ENCODE assay signal across 16 mouse cellular contexts in genomic region chr9:79889132-79889531, GRCm38 (mm10).
A peak's percentile ranks its signal among the peaks of the same experiment; 100 is the strongest.
DNase-seq lines count a peak whose midpoint lies in the region; ATAC-seq and TF ChIP-seq lines count a peak whose summit lies in the region.
"Had no signal": no experiment of that assay in that cellular context is flagged by ENCODE, and none has a peak within 500 bp of the region (broad histone marks: within the 10 kb centered on the region; RNA-seq: fewer than 3 reads in every experiment).

No protein-coding gene starts in this region.

- H3K36me3 ChIP-seq in embryonic facial prominence, embryonic 11.5 days (replicated peaks; ENCODE audit: control insufficient read depth, insufficient read depth, low read depth, low read length) = no peaks in the 10 kb centered on the region
- no peaks in the 10 kb centered on the region for H3K36me3 ChIP-seq in embryonic facial prominence, embryonic 10.5 days (replicated peaks)
- H3K36me3 ChIP-seq in kidney, postnatal 0 days (ENCODE audit: insufficient read depth, low read length) = no peaks in the 10 kb centered on the region
- no peaks in the 10 kb centered on the region for H3K36me3 ChIP-seq in kidney, embryonic 16.5 days (ENCODE audit: insufficient read depth, low read length)
- H3K36me3 ChIP-seq in midbrain, embryonic 13.5 days = no peaks in the 10 kb centered on the region
- no peaks in the 10 kb centered on the region for H3K36me3 ChIP-seq in midbrain, embryonic 10.5 days
- no peaks in the 10 kb centered on the region for H3K36me3 ChIP-seq in midbrain, embryonic 16.5 days (ENCODE audit: control insufficient read depth, insufficient read depth, low read length)
- H3K36me3 ChIP-seq: embryonic facial prominence, embryonic 13.5 days; heart, embryonic 13.5 days; liver, embryonic 13.5 days; neural tube, embryonic 15.5 days had no signal

- no peak overlapping the region for H3K27ac ChIP-seq in embryonic facial prominence, embryonic 11.5 days (replicated peaks; ENCODE audit: low read depth, low read length)
- H3K27ac ChIP-seq in embryonic facial prominence, embryonic 10.5 days (replicated peaks) = no peak overlapping the region
- no peak overlapping the region for H3K27ac ChIP-seq in kidney, postnatal 0 days
- H3K27ac ChIP-seq in kidney, embryonic 16.5 days (ENCODE audit: low read length) = no peak overlapping the region
- no peak overlapping the region for H3K27ac ChIP-seq in midbrain, embryonic 13.5 days
- H3K27ac ChIP-seq in midbrain, embryonic 10.5 days (replicated peaks) = no peak overlapping the region
- no peak overlapping the region for H3K27ac ChIP-seq in midbrain, embryonic 16.5 days (ENCODE audit: low read length)
- H3K27ac ChIP-seq: embryonic facial prominence, embryonic 13.5 days; heart, embryonic 13.5 days; liver, embryonic 13.5 days; neural tube, embryonic 15.5 days had no signal

- H3K9me3 ChIP-seq in embryonic facial prominence, embryonic 11.5 days (replicated peaks; ENCODE audit: control insufficient read depth, low read length) = no peaks in the 10 kb centered on the region
- no peaks in the 10 kb centered on the region for H3K9me3 ChIP-seq in embryonic facial prominence, embryonic 10.5 days
- no peaks in the 10 kb centered on the region for H3K9me3 ChIP-seq in kidney, postnatal 0 days (replicated peaks; ENCODE audit: low read length)
- H3K9me3 ChIP-seq in kidney, embryonic 16.5 days (ENCODE audit: low read length) = no peaks in the 10 kb centered on the region
- no peaks in the 10 kb centered on the region for H3K9me3 ChIP-seq in midbrain, embryonic 13.5 days
- H3K9me3 ChIP-seq in midbrain, embryonic 10.5 days (replicated peaks) = no peaks in the 10 kb centered on the region
- H3K9me3 ChIP-seq in midbrain, embryonic 16.5 days (replicated peaks; ENCODE audit: control insufficient read depth, low read length, poor library complexity, severe bottlenecking) = no peaks in the 10 kb centered on the region
- H3K9me3 ChIP-seq: embryonic facial prominence, embryonic 13.5 days; heart, embryonic 13.5 days; liver, embryonic 13.5 days; neural tube, embryonic 15.5 days had no signal

- H3K4me3 ChIP-seq in embryonic facial prominence, embryonic 11.5 days (ENCODE audit: low read depth, low read length) = no peak overlapping the region
- no peak overlapping the region for H3K4me3 ChIP-seq in embryonic facial prominence, embryonic 10.5 days
- H3K4me3 ChIP-seq in kidney, postnatal 0 days (replicated peaks; ENCODE audit: low read depth, low read length) = no peak overlapping the region
- no peak overlapping the region for H3K4me3 ChIP-seq in kidney, embryonic 16.5 days (ENCODE audit: low read length)
- H3K4me3 ChIP-seq in midbrain, embryonic 13.5 days (replicated peaks) = no peak overlapping the region
- H3K4me3 ChIP-seq in midbrain, embryonic 10.5 days = no peak overlapping the region
- no peak overlapping the region for H3K4me3 ChIP-seq in midbrain, embryonic 16.5 days (ENCODE audit: low read depth, low read length)
- H3K4me3 ChIP-seq: embryonic facial prominence, embryonic 13.5 days; heart, embryonic 13.5 days; liver, embryonic 13.5 days; neural tube, embryonic 15.5 days had no signal

- WGBS in embryonic facial prominence, embryonic 11.5 days = 82% methylated on average over 6 of the region's 6 CpGs
- 84% methylated on average over 6 of the region's 6 CpGs for WGBS in embryonic facial prominence, embryonic 10.5 days
- 89% methylated on average over 6 of the region's 6 CpGs for WGBS in kidney, postnatal 0 days
- 86% methylated on average over 6 of the region's 6 CpGs for WGBS in kidney, embryonic 16.5 days
- 88% methylated on average over 6 of the region's 6 CpGs for WGBS in midbrain, embryonic 13.5 days
- WGBS in midbrain, embryonic 10.5 days = 85% methylated on average over 6 of the region's 6 CpGs
- 81% methylated on average over 6 of the region's 6 CpGs for WGBS in midbrain, embryonic 16.5 days

- H3K4me1 ChIP-seq in embryonic facial prominence, embryonic 11.5 days (ENCODE audit: control insufficient read depth, insufficient read depth, low read length) = no peaks in the 10 kb centered on the region
- H3K4me1 ChIP-seq in embryonic facial prominence, embryonic 10.5 days = 0 out of 2 replicates have a peak, but pooled peaks cover 4% of the 10 kb centered on the region
- H3K4me1 ChIP-seq in kidney, postnatal 0 days (replicated peaks; ENCODE audit: insufficient read depth, low read length) = no peaks in the 10 kb centered on the region
- H3K4me1 ChIP-seq in kidney, embryonic 16.5 days (ENCODE audit: insufficient read depth, low read length) = no peaks in the 10 kb centered on the region; the same call in 1 of the 2 replicates
- H3K4me1 ChIP-seq in midbrain, embryonic 13.5 days (replicated peaks) = peaks cover 11% of the 10 kb centered on the region
- H3K4me1 ChIP-seq in midbrain, embryonic 10.5 days = peaks cover 16% of the 10 kb centered on the region
- H3K4me1 ChIP-seq in midbrain, embryonic 16.5 days (ENCODE audit: control insufficient read depth, insufficient read depth, low read length) = peaks cover 4% of the 10 kb centered on the region; the same call in 1 of the 2 replicates
- H3K4me1 ChIP-seq: embryonic facial prominence, embryonic 13.5 days had no signal

- DNase-seq in embryonic facial prominence, embryonic 11.5 days (ENCODE audit: low spot score) = no peak
- no peak for DNase-seq in embryonic facial prominence, embryonic 10.5 days (ENCODE audit: low spot score)
- no peak for DNase-seq in kidney, postnatal 0 days (ENCODE audit: low spot score)
- no peak for DNase-seq in midbrain, embryonic 10.5 days (ENCODE audit: low spot score)
- DNase-seq in spleen, postnatal 4 days (ENCODE audit: low spot score in 2 of 2) = no peak
- DNase-seq: B cell, adult 2 months; cerebellum, adult 9-11 months; kidney, postnatal 36 days; liver, embryonic 13.5 days; thymus, postnatal 14 days had no signal

- TF ChIP-seq CTCF in kidney, postnatal 0 days (IDR thresholded peaks at IDR 0.05; ENCODE audit: low read depth) = peak; percentile 6; the same call in 1 of the 2 replicates

- no peak overlapping the region for H3K9ac ChIP-seq in embryonic facial prominence, embryonic 11.5 days (replicated peaks; ENCODE audit: low read length)
- no peak overlapping the region for H3K9ac ChIP-seq in kidney, postnatal 0 days (ENCODE audit: low read depth, low read length)
- no peak overlapping the region for H3K9ac ChIP-seq in kidney, embryonic 16.5 days (replicated peaks; ENCODE audit: low read length)
- H3K9ac ChIP-seq in midbrain, embryonic 13.5 days (replicated peaks) = no peak overlapping the region
- no peak overlapping the region for H3K9ac ChIP-seq in midbrain, embryonic 16.5 days (ENCODE audit: low read depth, low read length)
- H3K9ac ChIP-seq: embryonic facial prominence, embryonic 13.5 days; heart, embryonic 13.5 days; liver, embryonic 13.5 days; neural tube, embryonic 15.5 days had no signal

- H3K27me3 ChIP-seq in embryonic facial prominence, embryonic 11.5 days (ENCODE audit: control insufficient read depth, insufficient read depth, low read length) = no peaks in the 10 kb centered on the region
- H3K27me3 ChIP-seq in embryonic facial prominence, embryonic 10.5 days (replicated peaks; ENCODE audit: low read depth, poor library complexity, severe bottlenecking) = no peaks in the 10 kb centered on the region
- no peaks in the 10 kb centered on the region for H3K27me3 ChIP-seq in kidney, postnatal 0 days (ENCODE audit: insufficient read depth, low read length)
- no peaks in the 10 kb centered on the region for H3K27me3 ChIP-seq in kidney, embryonic 16.5 days (ENCODE audit: insufficient read depth, low read length)
- no peaks in the 10 kb centered on the region for H3K27me3 ChIP-seq in midbrain, embryonic 13.5 days
- no peaks in the 10 kb centered on the region for H3K27me3 ChIP-seq in midbrain, embryonic 10.5 days (ENCODE audit: low read depth, poor library complexity, severe bottlenecking)
- no peaks in the 10 kb centered on the region for H3K27me3 ChIP-seq in midbrain, embryonic 16.5 days (ENCODE audit: control insufficient read depth, insufficient read depth, low read depth, low read length)
- H3K27me3 ChIP-seq: embryonic facial prominence, embryonic 13.5 days; heart, embryonic 13.5 days; liver, embryonic 13.5 days; neural tube, embryonic 15.5 days had no signal

- 0 out of 2 replicates have a peak, but pooled peaks have one; percentile 30 for ATAC-seq in embryonic facial prominence, embryonic 11.5 days (replicated peaks; ENCODE audit: insufficient number of reproducible peaks, low FRiP score, low TSS enrichment, low read depth)
- ATAC-seq in kidney, postnatal 0 days (replicated peaks; ENCODE audit: low FRiP score, low read depth) = no peak
- no peak for ATAC-seq in kidney, embryonic 16.5 days (ENCODE audit: low FRiP score, low TSS enrichment)
- peak; percentile 35; the same call in 1 of the 2 replicates for ATAC-seq in midbrain, embryonic 13.5 days
- ATAC-seq in midbrain, embryonic 16.5 days = 0 out of 2 replicates have a peak, but pooled peaks have one; percentile 4

- H3K4me2 ChIP-seq in embryonic facial prominence, embryonic 11.5 days (ENCODE audit: low read depth, low read length) = no peak overlapping the region
- H3K4me2 ChIP-seq in kidney, postnatal 0 days (ENCODE audit: low read length) = no peak overlapping the region
- no peak overlapping the region for H3K4me2 ChIP-seq in kidney, embryonic 16.5 days (replicated peaks; ENCODE audit: low read depth, low read length)
- H3K4me2 ChIP-seq in midbrain, embryonic 13.5 days (replicated peaks) = no peak overlapping the region
- no peak overlapping the region for H3K4me2 ChIP-seq in midbrain, embryonic 16.5 days (ENCODE audit: low read length)
- H3K4me2 ChIP-seq: embryonic facial prominence, embryonic 13.5 days; heart, embryonic 13.5 days; liver, embryonic 13.5 days; neural tube, embryonic 15.5 days had no signal

Comparison
In these comparisons a context has a peak if more than half of its experiments do, and no peak if none do; other contexts are left out.
1. ATAC-seq: peak in embryonic facial prominence, embryonic 11.5 days (single experiment), midbrain, embryonic 13.5 days (single experiment) and midbrain, embryonic 16.5 days (single experiment); none in kidney, postnatal 0 days (single experiment) and kidney, embryonic 16.5 days (single experiment).